In genomic region chr2:165721941-165722340, GRCm38 (mm10) we compare ENCODE assay signal across 21 mouse cellular contexts.
DNase-seq lines count a peak whose midpoint lies in the region; ATAC-seq lines count a peak whose summit lies in the region.
"Had no signal": no experiment of that assay in that cellular context is flagged by ENCODE, and none has a peak within 500 bp of the region (broad histone marks: within the 10 kb centered on the region; RNA-seq: fewer than 3 reads in every experiment).

No protein-coding gene starts in this region.

- H3K27ac ChIP-seq in liver, embryonic 11.5 days (ENCODE audit: low read depth, low read length), result no peak overlapping the region
- H3K27ac ChIP-seq: forebrain, embryonic 13.5 days; hindbrain, embryonic 10.5 days; hindbrain, embryonic 14.5 days; intestine, embryonic 15.5 days had no signal

- no peaks in the 10 kb centered on the region for H3K36me3 ChIP-seq in liver, embryonic 11.5 days (ENCODE audit: control insufficient read depth, insufficient read depth, low read length)
- H3K36me3 ChIP-seq: heart, embryonic 12.5 days; intestine, embryonic 15.5 days had no signal

- no peak overlapping the region for H3K9ac ChIP-seq in liver, embryonic 11.5 days (ENCODE audit: low read depth, low read length)
- H3K9ac ChIP-seq: forebrain, embryonic 13.5 days; heart, embryonic 12.5 days; hindbrain, embryonic 14.5 days; intestine, embryonic 15.5 days had no signal

- no peak overlapping the region for H3K4me2 ChIP-seq in liver, embryonic 11.5 days
- H3K4me2 ChIP-seq: forebrain, embryonic 13.5 days; heart, embryonic 12.5 days; hindbrain, embryonic 14.5 days; intestine, embryonic 15.5 days had no signal

- DNase-seq in liver, result peak; percentile 20
- DNase-seq in liver, embryonic 11.5 days (ENCODE audit: low spot score), result no peak
- DNase-seq in 3T3-L1 (ENCODE audit: low read depth, low spot score), result peak; percentile 17
- DNase-seq in R1 (ENCODE audit: low read depth, low spot score), result peak; percentile 70
- peak; percentile 3 for DNase-seq in c-Kit-positive CD71-positive TER-119-positive erythroid progenitor cells, embryonic 14.5 days (ENCODE audit: low spot score)
- no peak for DNase-seq in layer of hippocampus, postnatal 36 days
- no peak for DNase-seq in kidney, adult 18-20 months
- DNase-seq in MN1 (ENCODE audit: low spot score), result no peak
- DNase-seq: adrenal gland, postnatal 14 days; B cell, adult 2 months; cerebellum, adult 2 months; cerebellum, postnatal 10 days; gastrocnemius, postnatal 14 days; kidney, adult 2 months had no signal

- no peak overlapping the region for H3K4me3 ChIP-seq in liver, embryonic 11.5 days (ENCODE audit: low read depth, low read length)
- H3K4me3 ChIP-seq: forebrain, embryonic 13.5 days; heart, embryonic 12.5 days; hindbrain, embryonic 10.5 days; intestine, embryonic 15.5 days had no signal

- no peak for ATAC-seq in liver, embryonic 11.5 days (replicated peaks; ENCODE audit: low FRiP score)
- ATAC-seq: activated CD4-positive, CD25-positive, alpha-beta regulatory T cell, adult 4 months; CD4-positive, CD25-positive, alpha-beta regulatory T cell, adult 4 months; forebrain, embryonic 13.5 days; intestine, embryonic 15.5 days had no signal

- H3K9me3 ChIP-seq in liver, embryonic 11.5 days (ENCODE audit: control insufficient read depth, low read length), result no peaks in the 10 kb centered on the region
- H3K9me3 ChIP-seq: forebrain, embryonic 13.5 days; heart, embryonic 12.5 days; intestine, embryonic 15.5 days had no signal

- no peaks in the 10 kb centered on the region for H3K4me1 ChIP-seq in liver, embryonic 11.5 days (replicated peaks; ENCODE audit: control insufficient read depth, insufficient read depth, low read length)
- H3K4me1 ChIP-seq: heart, embryonic 12.5 days; intestine, embryonic 15.5 days had no signal

- no peaks in the 10 kb centered on the region for H3K27me3 ChIP-seq in liver, embryonic 11.5 days (replicated peaks; ENCODE audit: control insufficient read depth, insufficient read depth, low read length)
- H3K27me3 ChIP-seq: forebrain, embryonic 13.5 days; intestine, embryonic 15.5 days had no signal

- 78% methylated on average over 5 of the region's 5 CpGs for WGBS in liver, embryonic 11.5 days

Comparison
In these comparisons a context has a peak if more than half of its experiments do, and no peak if none do; other contexts are left out.
1. DNase-seq: peak in liver (single experiment), 3T3-L1 (single experiment), R1 (single experiment) and c-Kit-positive CD71-positive TER-119-positive erythroid progenitor cells, embryonic 14.5 days (single experiment); none in liver, embryonic 11.5 days (single experiment), layer of hippocampus, postnatal 36 days (0 of 2), kidney, adult 18-20 months (single experiment) and MN1 (single experiment).